Mouse (Mus musculus): Measurements from ENCODE around the gene Gjc2.

The Gjc2 gene

GRCm38 (mm10) chr11:59208153-59208831, 25.3 kb upstream of the Gjc2 start, which contains the start of gene 2310033P09Rik:
TSS of gene 2310033P09Rik (plus strand) at chr11:59208321.
- peak; percentile 98 for DNase-seq (ENCODE audit: low read depth)

GRCm38 (mm10) chr11:59202081-59202995, 19.3 kb upstream of the Gjc2 start, which contains the start of gene Mrpl55:
TSS of gene Mrpl55 (plus strand) at chr11:59202486.
- peak; percentile 96 for DNase-seq (ENCODE audit: low read depth)

GRCm38 (mm10) chr11:59201216-59202002, 18.4 kb upstream of the Gjc2 start:
- DNase-seq (ENCODE audit: low read depth) = no peak

- no peak for DNase-seq (ENCODE audit: low read depth)
These were observed 13.2 kb upstream of the Gjc2 start for GRCm38 (mm10) chr11:59196230-59196629.

- no peak for DNase-seq (ENCODE audit: low read depth)
These were observed 9.0 kb upstream of the Gjc2 start, which contains the start of gene Guk1 for GRCm38 (mm10) chr11:59192059-59192386. TSS of gene Guk1 (minus strand) at chr11:59192212.

GRCm38 (mm10) chr11:59191231-59192058, 8.4 kb upstream of the Gjc2 start:
- DNase-seq (ENCODE audit: low read depth) = peak; percentile 90

- no peak for DNase-seq (ENCODE audit: low read depth)
These were observed 4.7 kb upstream of the Gjc2 start for GRCm38 (mm10) chr11:59187706-59188105.

- no peak for DNase-seq (ENCODE audit: low read depth)
These were observed 2.5 kb upstream of the Gjc2 start for GRCm38 (mm10) chr11:59185490-59185889.

- DNase-seq (ENCODE audit: low read depth) = peak; percentile 85
These were observed 808 bp upstream of the Gjc2 start for GRCm38 (mm10) chr11:59183821-59184220.

- DNase-seq (ENCODE audit: low read depth) = no peak
These were observed 6.1 kb downstream of the Gjc2 start for GRCm38 (mm10) chr11:59176921-59177320.

GRCm38 (mm10) chr11:59176475-59176874, 6.5 kb downstream of the Gjc2 start:
- no peak for DNase-seq (ENCODE audit: low read depth)

GRCm38 (mm10) chr11:59174189-59174838, 8.7 kb downstream of the Gjc2 start:
- DNase-seq (ENCODE audit: low read depth) = no peak

GRCm38 (mm10) chr11:59170549-59170948, 12.5 kb downstream of the Gjc2 start:
- DNase-seq (ENCODE audit: low read depth) = peak; percentile 16

GRCm38 (mm10) chr11:59169807-59170206, 13.2 kb downstream of the Gjc2 start:
- DNase-seq (ENCODE audit: low read depth) = no peak

- DNase-seq (ENCODE audit: low read depth) = peak; percentile 55
These were observed 17.3 kb downstream of the Gjc2 start for GRCm38 (mm10) chr11:59165616-59166241.

GRCm38 (mm10) chr11:59164384-59164783, 18.6 kb downstream of the Gjc2 start:
- DNase-seq (ENCODE audit: low read depth) = no peak

- DNase-seq (ENCODE audit: low read depth) = peak; percentile 99
These were observed 19.5 kb downstream of the Gjc2 start, which contains the start of gene Iba57 for GRCm38 (mm10) chr11:59163255-59164236. TSS of gene Iba57 (minus strand) at chr11:59163739.

GRCm38 (mm10) chr11:59162443-59163254, 20.4 kb downstream of the Gjc2 start:
- no peak for DNase-seq (ENCODE audit: low read depth)

All from NIH3T3 (cell line).